In the genomic region with DNA sequence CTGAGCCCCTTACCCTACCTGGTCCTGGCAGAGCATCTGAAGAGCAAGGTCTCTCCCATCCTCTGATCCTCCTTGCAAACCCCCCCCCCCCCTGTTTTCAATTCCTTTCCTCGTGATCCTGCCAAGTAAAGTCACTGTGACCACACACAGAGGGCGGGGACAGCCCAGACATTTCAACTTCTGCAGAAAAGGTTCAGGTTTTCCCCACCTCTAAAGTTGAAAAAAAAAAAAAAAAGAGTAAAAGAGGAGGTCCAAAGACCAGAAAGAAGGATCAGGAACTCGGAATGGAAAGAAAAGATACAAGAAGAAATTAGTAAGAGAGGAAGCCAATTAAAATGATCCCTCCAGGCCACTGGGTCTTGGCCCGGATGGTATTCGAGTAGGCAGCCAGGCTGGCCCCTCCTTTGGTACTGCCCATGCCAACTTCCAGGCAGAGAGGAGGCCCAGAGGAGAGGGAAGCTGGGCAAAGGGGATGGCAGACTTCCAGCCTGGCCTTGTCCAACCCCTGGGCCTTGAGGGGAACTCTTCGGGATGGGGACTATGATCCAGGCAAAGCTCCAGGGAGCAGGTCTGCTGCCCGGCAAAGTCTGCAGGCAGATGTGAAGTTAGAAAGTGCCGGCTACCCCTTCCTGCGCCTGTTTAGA, we compare ENCODE assay signal across 8 mouse cellular contexts. TPM values are rescaled to one million over a fixed set of nuclear protein-coding genes. Genes with fewer than 3 reads are reported as not detected.
DNase-seq lines count a peak whose midpoint lies in the region; ATAC-seq and TF ChIP-seq lines count a peak whose summit lies in the region.

Stat5a (plus strand) TSS at position 417 of the 644 bp plus-strand sequence.

- no peaks in the 10 kb centered on the region for H3K9me3 ChIP-seq in E14TG2a.4 (ENCODE audit: low read length)
- no peaks in the 10 kb centered on the region for H3K9me3 ChIP-seq in forebrain, postnatal 0 days (ENCODE audit: low read length)

- peaks cover 54% of the 10 kb centered on the region for H3K4me1 ChIP-seq in E14TG2a.4 (replicated peaks; ENCODE audit: low read depth, low read length)
- no peaks in the 10 kb centered on the region for H3K4me1 ChIP-seq in forebrain, postnatal 0 days (ENCODE audit: insufficient read depth)

- H3K27me3 ChIP-seq in E14TG2a.4 (ENCODE audit: insufficient read depth, low read length), result peaks cover 78% of the 10 kb centered on the region
- H3K27me3 ChIP-seq in forebrain, postnatal 0 days (ENCODE audit: insufficient read depth, low read length), result peaks cover 58% of the 10 kb centered on the region

- H3K27ac ChIP-seq in forebrain, postnatal 0 days (ENCODE audit: low read depth, low read length), result no peak within 1 kb of the TSS

- no peaks in the 10 kb centered on the region for H3K36me3 ChIP-seq in E14TG2a.4 (ENCODE audit: insufficient read depth, low read length)
- H3K36me3 ChIP-seq in forebrain, postnatal 0 days (ENCODE audit: insufficient read depth), result no peaks in the 10 kb centered on the region

- H3K4me3 ChIP-seq in E14TG2a.4 (replicated peaks; ENCODE audit: low read length), result peak within 1 kb of the TSS; percentile 77
- peak within 1 kb of the TSS; percentile 35 for H3K4me3 ChIP-seq in forebrain, postnatal 0 days (ENCODE audit: low read depth, low read length)

- ATAC-seq in forebrain, postnatal 0 days, result peak; percentile 59
- no peak for ATAC-seq in hematopoietic stem cell, adult 5-6 weeks (replicated peaks in 1 of 2; ENCODE audit: insufficient read depth in 1 of 2, low FRiP score in 2 of 2, low TSS enrichment in 1 of 2, low read depth in 1 of 2, poor library complexity in 2 of 2, severe bottlenecking in 2 of 2)

- H3K4me2 ChIP-seq in forebrain, postnatal 0 days (ENCODE audit: low read depth), result peak within 1 kb of the TSS; percentile 51

- DNase-seq in adrenal gland, adult 8-10 months, result peak; percentile 91
- peak; percentile 55 for DNase-seq in forebrain, postnatal 0 days
- DNase-seq in layer of hippocampus, adult 9-11 months, result peak; percentile 51
- peak; percentile 67 for DNase-seq in lung, postnatal 25 days (ENCODE audit: low spot score)
- DNase-seq in right cerebral cortex, postnatal 10 days (ENCODE audit: low spot score in 2 of 2), result peak; percentile 81 to 83
- DNase-seq in spleen, postnatal 14 days (ENCODE audit: low spot score in 2 of 2), result no peak

- 38% methylated on average over 9 of the region's 9 CpGs for WGBS in forebrain, postnatal 0 days

- no peak for TF ChIP-seq CTCF in E14TG2a.4 (conservative IDR thresholded peaks at IDR 0.05; ENCODE audit: low read length)
- TF ChIP-seq CTCF in forebrain, postnatal 0 days (IDR thresholded peaks at IDR 0.05; ENCODE audit: low read depth), result no peak

- 0 out of 2 replicates have a peak within 1 kb of the TSS, but pooled peaks have one; percentile 33 for H3K9ac ChIP-seq in forebrain, postnatal 0 days

RNA-seq across cellular contexts. Expression of gene Stat5a, which starts in this region (rescaled TPM):
- 10 to 100 TPM; 30.6 to 60.4 (median 41.2) TPM for total RNA-seq in adrenal gland, adult 8-10 months (2022)
- total RNA-seq in forebrain, postnatal 0 days (2014; rRNA removed), result 2.0 and 2.6 TPM in 2 replicates
- polyA plus RNA-seq in forebrain, postnatal 0 days (2015; fragmentation: Nextera tagmentation; extraction: Ambion mirVana), result 1.1 and 1.6 TPM in 2 replicates
- total RNA-seq in hematopoietic stem cell, adult 5-6 weeks (2017), result 48.2 and 54.6 TPM in 2 replicates

Comparison
In these comparisons a context has a peak if more than half of its experiments do, and no peak if none do; other contexts are left out.
1. DNase-seq: peak in adrenal gland, adult 8-10 months (single experiment), forebrain, postnatal 0 days (single experiment), layer of hippocampus, adult 9-11 months (single experiment), lung, postnatal 25 days (single experiment) and right cerebral cortex, postnatal 10 days (2 of 2); none in spleen, postnatal 14 days (0 of 2).